Mouse (Mus musculus) thymus, postnatal 0 days (tissue): ENCODE results near the gene Olfr15. TPM values are rescaled to one million over a fixed set of nuclear protein-coding genes. Genes with fewer than 3 reads are reported as not detected.
"Not testable (repeated sequence)": the region's sequence is repeated elsewhere in the genome, so short reads cannot be mapped to it uniquely, and the experiment has no call there.

Experiments used
- DNase-seq: peaks from one replicate; pipeline ENCODE4 v3.0.0-alpha.2; 2015; ENCODE audit warnings: low spot score
- polyA plus RNA-seq: library from polyadenylated mRNA; unstranded; fragments of >200 nt; fragmentation: Nextera tagmentation; extraction: Ambion mirVana; gene quantifications from 2 replicates; pipeline ENCODE4 v1.2.1, GENCODE M21; 2015

Gene Olfr15
- not detected in 2 replicates for polyA plus RNA-seq

- DNase-seq, result no peak
Measured at GRCm38 (mm10) chr16:3830588-3831109, at the start of gene Olfr15. Olfr15 (plus strand) TSS chr16:3830878.

- no peak for DNase-seq
Measured at GRCm38 (mm10) chr16:3781237-3781636, 49.4 kb upstream of the Olfr15 start.

GRCm38 (mm10) chr16:3788394-3788793 is 42.3 kb upstream of the Olfr15 start:
- no peak for DNase-seq

DNA sequence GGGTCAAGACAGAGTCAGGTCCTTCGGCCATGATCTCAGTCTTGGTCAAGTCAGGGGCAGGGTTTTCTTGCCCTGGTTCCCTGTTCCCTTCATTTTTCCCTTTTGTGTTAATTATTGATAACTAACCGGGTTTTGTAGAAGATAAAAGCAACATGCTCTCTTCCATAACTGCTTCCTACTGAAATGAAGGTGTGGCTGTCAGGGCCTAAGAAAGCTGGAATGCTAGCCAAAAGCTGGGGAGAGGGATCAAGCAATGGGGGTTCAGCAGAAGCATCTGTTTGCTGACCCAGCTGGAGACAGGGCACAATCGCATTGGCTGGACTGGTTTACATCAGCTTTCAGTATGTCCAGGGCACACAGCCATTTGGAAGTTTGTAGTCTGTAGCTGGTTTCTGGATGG is 22.5 kb upstream of the Olfr15 start:
- no peak for DNase-seq

- DNase-seq, result peak; percentile 1
Measured at GRCm38 (mm10) chr16:3814667-3815066, 16.0 kb upstream of the Olfr15 start.

DNA sequence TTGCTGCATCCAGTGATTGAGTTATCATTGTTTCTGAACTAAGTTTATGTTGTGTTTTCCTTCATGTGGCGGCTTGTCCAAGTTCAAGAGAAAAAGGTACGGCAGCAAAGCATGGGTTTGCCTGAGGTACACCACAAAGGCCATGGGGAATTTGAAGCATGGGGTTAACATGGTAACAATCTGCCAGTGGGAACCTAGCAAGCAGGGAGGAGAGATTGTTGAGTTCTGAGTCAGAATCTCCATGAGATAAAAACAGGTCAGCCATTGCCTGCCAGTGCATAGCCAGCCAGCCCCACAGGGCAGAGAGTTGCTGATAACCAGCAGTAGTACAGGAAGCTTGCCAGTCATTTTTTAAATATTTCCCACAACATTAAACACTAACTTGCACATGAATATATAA is 10.5 kb upstream of the Olfr15 start:
- DNase-seq, result no peak

DNA sequence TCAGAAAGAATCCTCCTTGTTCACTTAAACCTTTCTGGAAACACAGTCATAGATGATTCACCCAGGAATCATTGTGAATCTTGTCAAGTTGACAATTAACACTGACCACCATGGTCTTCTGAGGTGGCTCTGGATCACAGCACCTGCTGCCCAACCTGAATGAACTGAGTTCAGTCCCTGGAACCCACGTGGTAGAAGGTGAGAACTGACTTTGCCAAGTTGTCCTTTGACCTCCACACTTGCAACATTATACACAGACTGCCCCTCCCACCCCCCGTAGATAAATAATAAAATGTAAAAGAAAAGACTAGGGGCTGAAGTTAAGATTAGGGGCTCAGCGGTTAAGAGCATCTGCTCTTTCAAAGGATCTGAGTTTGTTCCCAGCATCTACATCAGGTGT is 2.7 kb upstream of the Olfr15 start:
- DNase-seq, result no peak

- DNase-seq, result no peak
Measured at GRCm38 (mm10) chr16:3829727-3830126, 951 bp upstream of the Olfr15 start.

DNA sequence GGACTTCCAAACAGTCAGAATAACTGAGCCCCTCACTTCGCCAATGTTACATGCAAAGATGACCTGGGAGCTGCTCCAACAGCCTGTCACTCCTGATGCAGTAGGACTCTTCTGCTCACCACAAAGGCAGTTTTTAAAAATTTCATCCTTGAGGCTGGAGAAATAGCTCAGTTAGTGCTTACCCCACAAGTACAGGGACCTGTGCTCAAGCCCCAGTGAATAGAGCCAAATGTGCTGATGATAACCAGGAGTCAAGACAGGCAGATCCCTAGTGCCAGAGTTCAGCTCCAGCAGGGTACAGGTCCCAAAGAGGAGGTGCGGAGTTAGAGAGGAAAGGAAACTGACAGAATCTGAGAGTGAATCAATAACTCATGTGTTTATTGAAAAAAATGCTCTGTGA is 4.8 kb downstream of the Olfr15 start:
- DNase-seq, result no peak

DNA sequence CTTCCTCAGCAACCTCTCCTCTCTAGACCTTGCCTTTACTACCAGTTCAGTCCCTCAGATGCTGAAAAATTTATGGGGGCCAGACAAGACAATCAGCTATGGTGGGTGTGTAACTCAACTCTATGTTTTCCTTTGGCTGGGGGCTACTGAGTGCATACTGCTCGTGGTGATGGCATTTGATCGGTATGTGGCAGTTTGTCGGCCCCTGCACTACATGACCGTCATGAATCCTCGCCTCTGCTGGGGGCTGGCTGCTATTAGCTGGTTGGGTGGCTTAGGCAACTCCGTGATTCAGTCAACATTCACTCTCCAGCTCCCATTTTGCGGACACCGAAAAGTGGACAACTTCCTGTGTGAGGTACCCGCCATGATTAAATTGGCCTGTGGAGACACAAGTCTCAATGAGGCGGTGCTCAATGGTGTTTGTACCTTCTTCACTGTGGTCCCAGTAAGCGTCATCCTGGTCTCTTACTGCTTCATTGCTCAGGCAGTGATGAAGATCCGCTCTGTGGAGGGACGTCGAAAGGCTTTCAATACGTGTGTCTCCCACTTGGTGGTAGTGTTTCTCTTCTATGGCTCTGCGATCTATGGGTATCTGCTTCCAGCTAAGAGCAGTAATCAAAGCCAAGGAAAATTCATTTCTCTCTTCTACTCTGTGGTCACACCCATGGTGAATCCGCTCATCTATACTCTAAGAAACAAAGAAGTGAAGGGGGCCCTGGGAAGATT is 8.6 kb downstream of the Olfr15 start:
- DNase-seq, result peak; percentile 43

- DNase-seq, result no peak
Measured at GRCm38 (mm10) chr16:3842989-3843388, 12.3 kb downstream of the Olfr15 start.

GRCm38 (mm10) chr16:3843796-3844195 is 13.1 kb downstream of the Olfr15 start:
- no peak for DNase-seq

DNA sequence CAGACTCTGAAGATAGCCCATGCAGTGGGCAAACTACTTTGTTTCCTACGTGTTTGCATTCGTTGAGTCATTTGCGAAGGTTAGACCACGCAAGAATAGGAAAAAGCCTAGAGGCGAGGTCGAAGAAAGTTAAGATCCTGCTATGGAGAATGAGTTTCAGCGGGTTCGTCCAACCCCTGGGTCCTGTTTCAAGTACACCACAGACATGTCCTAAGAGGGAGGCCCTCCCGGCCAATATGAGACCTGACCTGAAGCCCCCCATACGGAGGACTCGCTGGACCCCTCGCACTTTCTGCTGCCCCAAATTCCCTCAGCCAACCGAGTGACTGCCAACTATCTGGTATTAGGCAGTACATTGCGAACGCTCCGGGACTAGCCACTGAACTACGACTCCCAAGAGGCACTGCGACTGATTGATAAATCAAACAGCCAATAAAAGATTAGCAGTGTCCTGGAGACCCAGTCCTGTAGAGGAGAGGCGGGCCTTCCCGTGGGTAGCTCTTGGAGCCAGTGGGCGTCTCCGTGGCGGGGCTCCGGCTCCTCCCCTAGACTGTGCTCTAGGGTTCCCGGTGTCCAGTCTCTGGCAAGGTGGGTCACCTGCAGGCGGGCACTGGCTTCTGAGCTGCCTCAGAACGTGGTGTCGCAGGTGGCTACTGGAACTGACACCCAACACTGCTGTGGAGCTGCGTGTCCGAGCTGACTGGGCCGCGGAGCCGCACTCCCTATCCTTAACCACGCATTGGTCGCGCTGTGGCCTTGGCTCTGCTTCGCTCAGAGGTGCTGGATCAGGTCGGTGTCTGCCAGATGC is 16.2 kb downstream of the Olfr15 start, which contains the start of gene Zfp174:
Gene Zfp174 (plus strand): TSS at position 558 of the 808 bp plus-strand sequence.
- DNase-seq, result peak; percentile 94

- DNase-seq, result peak; percentile 11
Measured at GRCm38 (mm10) chr16:3847871-3848270, 17.2 kb downstream of the Olfr15 start.

- DNase-seq, result no peak
Measured at GRCm38 (mm10) chr16:3848416-3848815, 17.7 kb downstream of the Olfr15 start.

GRCm38 (mm10) chr16:3851301-3851700 is 20.6 kb downstream of the Olfr15 start:
- not testable (repeated sequence) for DNase-seq

DNA sequence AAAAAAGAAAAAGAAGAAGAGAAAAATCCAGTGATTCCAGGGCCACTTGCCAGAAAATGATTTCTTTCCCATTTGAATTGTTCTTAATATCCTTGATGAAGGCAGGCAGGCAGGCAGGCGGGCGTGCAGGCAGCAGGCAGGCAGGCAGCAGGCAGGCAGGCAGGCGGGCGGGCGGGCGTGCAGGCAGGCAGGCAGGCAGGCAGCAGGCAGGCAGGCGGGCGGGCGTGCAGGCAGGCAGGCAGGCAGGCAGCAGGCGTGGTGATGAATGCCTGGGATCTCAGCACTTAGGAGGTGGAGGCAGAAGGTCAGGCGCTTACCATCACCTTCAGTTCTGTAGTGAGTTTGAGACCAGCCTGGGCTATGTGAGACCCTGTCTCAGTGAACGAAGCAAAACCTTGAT is 21.9 kb downstream of the Olfr15 start:
- DNase-seq, result no peak

DNA sequence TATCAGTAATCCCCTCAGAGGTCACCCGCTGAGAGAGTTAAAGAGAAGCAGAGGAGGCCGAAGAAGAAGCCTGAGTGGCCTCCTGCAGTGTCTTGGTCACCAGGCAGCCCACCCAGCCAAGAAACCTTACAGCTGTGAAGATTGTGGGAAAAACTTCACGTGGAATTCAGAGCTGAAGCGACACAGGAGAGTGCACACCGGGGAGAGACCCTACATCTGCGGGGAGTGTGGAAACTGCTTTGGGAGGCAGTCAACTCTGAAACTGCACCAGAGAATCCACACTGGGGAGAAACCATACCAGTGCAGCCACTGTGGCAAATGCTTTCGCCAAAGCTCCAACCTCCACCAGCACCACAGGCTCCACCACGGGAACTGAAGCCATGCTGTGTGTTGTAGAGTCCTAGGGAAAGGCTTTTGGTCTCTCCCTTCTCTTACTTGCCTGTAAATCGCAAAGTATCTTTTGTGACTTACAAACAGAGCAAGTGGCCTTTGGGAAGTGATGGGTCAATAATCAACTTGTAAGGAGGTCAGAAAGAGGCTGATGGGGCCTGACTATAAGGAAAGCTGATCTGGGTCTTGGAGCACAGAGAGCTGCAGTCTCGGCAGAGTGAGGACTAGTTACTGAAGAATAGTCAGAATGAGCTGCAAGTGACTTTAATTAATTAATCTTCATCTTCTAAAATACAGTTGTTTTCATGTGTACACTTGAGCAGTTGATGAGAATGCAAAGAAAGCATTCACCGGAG is 23.9 kb downstream of the Olfr15 start:
- DNase-seq, result no peak

- no peak for DNase-seq
Measured at GRCm38 (mm10) chr16:3855776-3856175, 25.1 kb downstream of the Olfr15 start.

- DNase-seq, result no peak
Measured at GRCm38 (mm10) chr16:3859254-3859653, 28.6 kb downstream of the Olfr15 start.

DNA sequence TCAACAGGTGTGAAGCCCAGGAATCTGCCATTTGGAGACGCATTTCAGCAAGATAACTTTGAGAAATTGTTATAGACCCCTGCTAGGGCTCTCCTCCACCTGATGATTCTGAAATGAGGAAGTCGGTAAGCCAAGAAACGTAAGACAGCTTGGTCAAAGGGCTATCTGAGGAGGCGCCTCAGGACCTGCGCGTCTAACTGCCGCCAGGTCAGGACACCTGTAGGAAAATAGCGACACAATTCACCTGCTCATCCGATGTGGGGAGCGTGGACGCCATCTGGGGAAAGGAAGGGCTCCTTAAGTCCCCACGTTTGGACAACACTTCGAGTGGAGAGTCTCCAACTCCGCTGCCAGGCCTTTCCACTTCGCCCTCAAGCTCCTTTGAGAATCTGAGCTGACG is 41.1 kb downstream of the Olfr15 start:
- no peak for DNase-seq
